Mouse (Mus musculus): ENCODE data around the gene Rtl10.
"Not testable (repeated sequence)": the region's sequence is repeated elsewhere in the genome, so short reads cannot be mapped to it uniquely, and the experiment has no call there.

The Rtl10 gene

GRCm38 (mm10) chr16:18482431-18482830, 16.3 kb upstream of the Rtl10 start:
- in situ Hi-C loops (cut with MboI, MseI) = no loop called here

DNA sequence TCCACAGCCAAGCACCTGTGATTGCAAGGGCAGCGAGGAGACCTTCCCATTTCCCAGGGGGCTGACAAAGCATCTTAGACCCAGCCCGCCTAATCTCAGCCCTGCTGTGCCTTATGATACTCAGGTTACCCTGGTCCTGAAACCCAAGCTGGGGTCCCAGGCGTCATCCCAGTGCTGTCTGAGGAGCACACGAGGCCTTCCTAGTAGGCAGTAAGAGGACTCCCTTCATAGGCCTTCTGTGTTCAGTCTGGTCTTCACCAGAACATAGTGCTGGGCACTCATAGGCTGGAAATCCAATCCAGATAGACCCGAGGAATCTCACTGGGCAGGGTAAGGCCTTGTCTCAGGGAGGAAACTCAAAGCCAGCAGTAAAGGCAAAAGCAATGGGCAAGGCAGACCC, 14.9 kb upstream of the Rtl10 start:
- in situ Hi-C loops (cut with MboI, MseI) = no loop called here

GRCm38 (mm10) chr16:18484386-18484785, 14.3 kb upstream of the Rtl10 start:
- in situ Hi-C loops (cut with MboI, MseI) = no loop called here

- in situ Hi-C loops (cut with MboI, MseI) = no loop called here
Measured at GRCm38 (mm10) chr16:18484794-18485435, 13.8 kb upstream of the Rtl10 start.

DNA sequence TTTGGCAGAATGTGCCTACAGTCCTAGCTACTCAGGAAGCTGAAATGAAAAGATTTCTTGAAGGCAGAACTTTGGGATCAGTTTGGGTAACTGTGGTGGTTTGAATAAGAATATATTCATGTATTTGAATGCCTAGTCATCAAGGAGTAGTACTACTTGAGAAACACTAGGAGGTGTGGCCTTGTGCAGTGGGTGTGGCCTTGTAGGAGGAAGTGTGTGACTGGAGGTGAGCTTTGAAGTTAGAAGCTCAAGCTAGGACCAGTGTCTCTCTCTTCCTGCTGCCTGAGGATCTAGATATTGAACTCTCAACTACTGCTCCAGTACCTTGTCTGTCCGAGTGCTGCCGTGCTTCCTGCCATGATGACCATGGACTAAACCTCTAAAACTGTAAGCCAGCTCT, 12.6 kb upstream of the Rtl10 start:
- in situ Hi-C loops (cut with MboI, MseI) = no loop called here

- in situ Hi-C loops (cut with MboI, MseI) = no loop called here
Measured at GRCm38 (mm10) chr16:18490281-18490680, 8.4 kb upstream of the Rtl10 start.

GRCm38 (mm10) chr16:18490894-18491293, 7.8 kb upstream of the Rtl10 start:
- in situ Hi-C loops (cut with MboI, MseI) = no loop called here

DNA sequence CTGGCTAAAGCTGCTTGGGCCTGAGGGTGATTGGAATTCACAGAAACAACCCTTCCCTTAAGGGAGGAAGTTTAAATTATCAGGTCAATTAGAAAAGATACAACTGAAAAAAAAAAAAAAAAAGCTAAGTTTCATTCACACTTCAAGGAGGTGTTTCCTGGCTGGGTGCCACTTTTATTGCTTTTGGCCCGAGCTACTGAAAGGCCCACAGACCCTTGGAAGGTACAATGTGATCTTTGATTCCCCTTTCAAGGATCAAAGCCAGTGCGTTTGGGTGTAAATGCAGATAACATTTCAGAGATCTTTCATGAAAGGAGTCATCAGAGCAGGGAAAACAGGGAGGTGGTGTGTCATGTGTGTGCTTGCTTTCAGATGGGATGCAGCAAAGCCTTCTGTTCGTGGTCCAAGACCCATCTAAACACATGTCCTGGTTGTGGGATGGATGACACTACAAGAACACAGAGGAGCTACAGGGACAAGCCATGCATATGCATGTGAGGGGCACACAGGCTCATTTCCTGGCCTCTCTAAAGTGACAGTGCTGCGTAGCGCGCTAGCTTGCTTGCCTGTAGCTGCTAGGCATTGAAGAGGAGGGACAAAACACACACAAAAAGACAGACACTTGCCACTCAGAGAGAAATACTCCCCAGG, 711 bp upstream of the Rtl10 start:
- in situ Hi-C loops (cut with MboI, MseI) = loop anchor here (5.0 kb wide), 1 partner anchor 46 kb away; no protein-coding TSS in a partner anchor

DNA sequence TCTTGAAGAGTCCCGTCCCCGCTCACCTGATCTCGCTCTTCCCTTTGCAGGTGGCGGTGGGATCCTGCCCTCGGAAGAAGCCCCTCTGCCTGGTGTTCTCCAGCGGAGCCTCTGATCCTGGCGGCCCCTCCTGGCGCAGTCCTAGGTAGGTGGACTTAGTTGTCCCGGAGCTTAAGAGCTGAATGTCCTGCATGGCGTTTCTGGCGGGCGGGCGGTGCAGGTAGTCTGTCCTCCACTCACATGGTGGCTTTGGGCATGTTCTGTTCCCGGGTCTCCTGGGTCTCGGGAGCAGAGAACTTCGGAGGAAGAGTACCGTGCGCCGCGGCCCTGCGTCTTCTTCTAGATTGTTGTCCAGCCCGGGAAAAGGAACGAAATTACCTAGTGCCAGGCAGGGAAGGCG, 295 bp downstream of the Rtl10 start:
- in situ Hi-C loops (cut with MboI, MseI) = loop anchor here (5.0 kb wide), 1 partner anchor 47 kb away; no protein-coding TSS in a partner anchor

DNA sequence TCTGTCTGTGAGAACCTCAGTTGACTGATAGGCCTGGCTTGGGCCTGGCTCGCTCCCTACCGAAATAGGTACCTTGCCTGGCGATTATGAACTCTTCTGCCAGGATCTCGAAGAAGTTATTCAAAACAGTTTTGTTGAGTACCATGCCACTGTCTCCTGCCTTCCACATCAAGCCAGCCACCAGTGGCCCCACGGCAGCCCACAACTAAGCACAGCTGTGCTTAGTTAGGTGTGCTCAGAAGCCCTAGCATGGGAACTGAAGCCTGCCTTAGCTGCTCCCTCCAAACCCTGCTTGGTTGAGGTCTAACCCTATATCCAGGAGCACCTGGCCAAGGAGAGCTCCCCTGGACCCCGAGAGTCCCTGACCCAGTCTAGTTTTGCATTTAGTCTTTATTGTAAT, 2.8 kb downstream of the Rtl10 start:
- in situ Hi-C loops (cut with MboI, MseI) = no loop called here

- in situ Hi-C loops (cut with MboI, MseI) = no loop called here
Measured at GRCm38 (mm10) chr16:18503566-18504342, 5.1 kb downstream of the Rtl10 start.

DNA sequence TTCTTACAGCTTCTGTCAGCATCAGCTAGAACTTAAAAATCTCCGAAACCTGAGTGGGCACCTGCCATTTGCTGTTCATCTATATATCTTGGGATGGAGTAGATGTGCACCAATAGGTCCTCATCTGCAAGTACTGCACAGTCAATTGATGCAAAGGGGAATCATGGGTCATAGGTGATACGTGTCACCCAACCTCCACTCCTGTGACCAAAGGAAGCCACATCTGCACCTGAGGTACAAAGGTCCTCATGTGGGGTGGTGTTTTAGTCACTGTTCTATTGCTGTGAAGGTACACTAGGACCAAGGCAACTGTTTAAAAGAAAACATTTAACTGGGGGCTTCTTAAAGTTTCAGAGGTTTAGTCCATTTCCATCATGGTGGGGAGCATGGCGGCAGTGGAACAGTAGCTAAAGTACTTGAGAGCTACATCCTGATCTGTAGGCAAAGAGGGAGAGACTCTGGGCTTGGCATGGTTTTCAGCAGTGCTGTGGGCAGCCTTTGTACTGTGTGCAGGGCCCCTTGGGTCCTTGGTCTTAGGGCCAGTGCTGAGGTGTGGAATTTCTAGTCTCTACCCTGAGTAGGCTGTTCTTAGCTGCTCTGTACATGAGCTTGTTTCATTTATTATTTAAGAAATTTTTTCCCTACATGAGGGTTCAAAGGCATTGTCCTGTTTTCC, 8.0 kb downstream of the Rtl10 start:
- in situ Hi-C loops (cut with MboI, MseI) = no loop called here

- in situ Hi-C loops (cut with MboI, MseI) = no loop called here
Measured at GRCm38 (mm10) chr16:18507200-18507549, 8.5 kb downstream of the Rtl10 start.

- in situ Hi-C loops (cut with MboI, MseI) = no loop called here
Measured at GRCm38 (mm10) chr16:18511741-18512140, 13.0 kb downstream of the Rtl10 start.

DNA sequence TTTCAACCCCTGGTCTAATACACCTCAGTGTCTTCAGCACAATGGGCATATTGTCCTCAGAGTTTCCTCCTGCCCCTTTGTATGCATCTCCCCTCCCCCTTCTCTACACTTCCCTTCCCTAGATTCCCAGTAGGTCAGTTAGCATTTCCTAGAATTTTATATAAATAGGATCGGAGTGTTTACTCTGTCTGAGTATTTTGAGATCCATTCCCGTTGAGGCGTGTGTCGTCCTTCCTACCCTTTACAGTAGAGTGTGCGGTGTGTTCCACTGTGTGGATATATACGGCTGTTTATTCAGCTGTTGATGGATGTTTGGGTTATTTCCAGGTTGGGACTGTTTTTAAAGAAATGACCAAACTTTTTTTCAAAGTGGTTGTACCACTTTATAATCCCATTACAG, 14.8 kb downstream of the Rtl10 start:
- in situ Hi-C loops (cut with MboI, MseI) = no loop called here

- in situ Hi-C loops (cut with MboI, MseI) = no loop called here
Measured at GRCm38 (mm10) chr16:18518091-18518490, 19.4 kb downstream of the Rtl10 start.

GRCm38 (mm10) chr16:18523563-18524245, 25.0 kb downstream of the Rtl10 start:
- in situ Hi-C loops (cut with MboI, MseI) = no loop called here

- in situ Hi-C loops (cut with MboI, MseI) = no loop called here
Measured at GRCm38 (mm10) chr16:18528656-18529055, 30.0 kb downstream of the Rtl10 start.

DNA sequence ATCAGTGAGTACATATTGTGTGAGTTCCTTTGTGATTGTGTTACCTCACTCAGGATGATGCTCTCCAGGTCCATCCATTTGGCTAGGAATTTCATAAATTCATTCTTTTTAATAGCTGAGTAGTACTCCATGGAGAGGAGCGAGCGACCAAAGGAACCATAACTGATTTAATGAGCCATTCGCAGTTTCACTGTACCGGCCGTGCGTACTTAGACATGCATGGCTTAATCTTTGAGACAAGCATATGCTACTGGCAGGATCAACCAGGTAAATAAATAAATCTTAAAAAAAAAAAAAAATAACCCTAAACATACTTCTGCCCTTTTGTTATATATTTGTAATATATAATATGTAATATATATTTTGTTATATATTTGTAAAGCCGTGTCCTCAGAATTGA, 34.4 kb downstream of the Rtl10 start:
- in situ Hi-C loops (cut with MboI, MseI) = not testable (repeated sequence)

DNA sequence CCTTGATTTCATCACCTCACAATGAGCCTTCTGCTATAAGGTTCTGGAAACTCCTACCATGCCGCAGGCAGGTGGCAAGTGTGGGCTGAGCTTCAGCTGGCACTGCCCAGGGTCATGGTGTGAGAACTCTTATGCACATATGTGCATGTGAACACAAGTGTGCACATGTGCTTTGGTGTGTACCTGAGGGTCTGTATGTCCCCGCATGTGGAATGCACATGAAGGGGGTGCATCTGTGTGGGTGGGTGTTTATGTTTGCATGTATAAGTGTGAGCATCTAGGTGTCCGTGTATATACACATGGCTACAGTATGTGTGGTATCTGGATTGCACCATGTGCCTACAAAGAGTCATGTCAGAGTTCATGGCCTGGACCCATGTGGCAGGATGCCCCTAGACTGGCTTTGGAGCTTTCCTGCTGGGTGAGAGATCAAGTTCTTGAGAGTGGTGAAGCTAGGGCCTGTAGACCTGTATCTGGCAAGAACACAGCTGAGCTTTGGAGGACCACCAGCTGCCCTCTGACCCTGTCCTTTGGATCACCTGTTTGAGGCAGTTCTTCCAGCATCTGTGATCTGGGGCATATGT, 38.8 kb downstream of the Rtl10 start:
- in situ Hi-C loops (cut with MboI, MseI) = no loop called here

DNA sequence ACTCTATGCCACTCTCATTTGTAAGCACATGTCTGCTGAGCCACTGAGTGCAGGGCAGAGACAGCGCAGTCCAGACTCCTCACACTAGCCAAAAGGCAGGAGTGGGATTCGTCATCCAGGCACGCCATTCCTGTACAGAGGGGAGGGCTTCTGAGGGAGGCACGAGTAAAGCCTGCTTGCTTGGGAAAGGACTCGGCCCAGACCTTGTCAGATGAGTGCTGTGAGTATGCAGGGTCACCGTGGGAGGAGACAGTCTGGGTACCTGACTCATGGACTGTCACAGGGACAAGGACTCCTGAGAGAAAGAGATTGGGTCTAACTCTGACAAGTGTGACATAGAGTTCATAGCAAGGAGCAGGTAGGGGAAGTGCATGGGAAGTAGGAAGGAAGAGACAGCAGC, 40.6 kb downstream of the Rtl10 start:
- in situ Hi-C loops (cut with MboI, MseI) = no loop called here

Measured in T-helper 2 cell (primary cell).